Mouse (Mus musculus) T-cell, adult 66 days (primary cell): ENCODE data around the gene Parpbp. TPM values are rescaled to one million over a fixed set of nuclear protein-coding genes. Genes with fewer than 3 reads are reported as not detected.

Experiments used
- total RNA-seq, 2 experiments: library from RNA; stranded (reverse); gene quantifications; 3 replicates in 1 of 2; 4 replicates in 1 of 2; pipeline ENCODE4 v1.2.4; 2023

Parpbp gene
- 1 to 10 TPM in 1 of 2 experiments, under 1 TPM in 1; 0.15 to 2.4 TPM for total RNA-seq

DNA sequence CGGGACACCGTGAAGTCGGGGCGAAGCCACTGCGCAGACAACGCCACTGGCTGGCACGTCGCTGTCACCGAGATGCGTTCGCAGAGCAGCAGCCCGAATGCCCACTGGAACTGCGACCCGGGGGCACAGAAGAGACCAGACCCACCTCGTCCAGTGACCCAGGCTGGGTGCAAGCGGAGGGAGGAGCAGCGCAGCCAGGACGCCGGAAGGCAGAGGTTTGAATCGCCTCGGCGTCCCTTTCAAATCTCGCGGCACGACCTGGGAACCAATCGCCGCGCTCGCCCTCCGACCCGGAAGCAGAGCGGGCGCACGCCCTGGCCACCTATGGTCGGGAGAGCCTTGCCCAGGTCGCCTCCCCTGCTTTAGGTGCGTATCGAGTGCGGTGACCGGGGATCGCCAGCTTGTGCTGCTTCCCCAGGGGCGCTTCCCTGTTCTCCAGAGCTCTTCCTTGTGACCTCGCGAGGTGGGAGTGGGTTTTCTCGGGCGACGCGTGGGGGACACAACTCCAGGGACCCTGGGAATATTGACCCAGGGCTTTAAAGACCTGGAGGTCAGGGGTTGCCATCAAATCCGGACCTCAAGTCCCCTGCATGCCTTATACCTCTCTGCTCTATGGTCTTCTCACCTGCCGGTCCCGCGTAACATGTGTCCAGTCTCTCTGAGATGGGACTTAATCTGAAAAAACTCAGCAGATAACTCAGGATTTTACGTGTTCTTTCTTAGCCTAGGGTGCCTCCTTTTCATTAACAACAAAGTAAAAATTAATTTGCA lies at the start of gene Parpbp, which contains the start of gene Nup37:
TSS of gene Parpbp (minus strand) at position 235 of the 771 bp plus-strand sequence.
TSS of gene Nup37 (plus strand) at position 286 of the 771 bp plus-strand sequence.

DNA sequence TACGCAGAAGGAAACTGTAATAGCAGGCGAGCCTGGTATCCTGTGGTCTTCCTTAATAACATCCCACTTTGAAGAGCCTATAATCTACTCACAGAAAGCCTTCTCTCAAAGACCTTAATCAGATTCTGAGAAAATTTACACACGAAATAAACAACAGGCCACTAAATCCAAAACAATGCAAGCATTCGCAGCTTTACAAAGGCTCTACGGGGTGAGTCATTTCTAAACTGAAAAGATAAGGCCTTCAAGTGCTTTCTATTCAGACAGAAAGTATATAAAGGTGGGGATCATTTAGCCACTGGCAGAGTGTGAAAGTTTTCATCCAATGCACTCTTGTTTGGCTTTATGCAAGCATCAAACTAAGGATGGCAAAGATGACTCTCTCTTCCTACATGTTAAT lies 56.0 kb downstream of the Parpbp start, which contains the start of gene Pmch:
TSS of gene Pmch (plus strand) at position 301 of the 400 bp plus-strand sequence.

Other genes starting within 250 kb of the Parpbp start
- not detected for gene Pmch, start 55.9 kb downstream of the Parpbp start, total RNA-seq
- 10 to 100 TPM; 12.3 to 13.5 TPM for gene Nup37, start 51 bp upstream of the Parpbp start, total RNA-seq
- gene Washc3, start 54.2 kb upstream of the Parpbp start, total RNA-seq: 10 to 100 TPM; 55.7 to 61.1 TPM
- under 1 TPM; 0.59 to 0.87 TPM for gene Dram1, start 232.1 kb upstream of the Parpbp start, total RNA-seq
- gene Gnptab, start 232.2 kb upstream of the Parpbp start, total RNA-seq: 10 to 100 TPM; 36.8 to 40.0 TPM